Mouse (Mus musculus): ENCODE measurements around the gene Unc5c. TPM values are rescaled to one million over a fixed set of nuclear protein-coding genes. Genes with fewer than 3 reads are reported as not detected.

Gene Unc5c
- polyA plus RNA-seq, 1 experiment from 2014 or later = 39.3 TPM

DNA sequence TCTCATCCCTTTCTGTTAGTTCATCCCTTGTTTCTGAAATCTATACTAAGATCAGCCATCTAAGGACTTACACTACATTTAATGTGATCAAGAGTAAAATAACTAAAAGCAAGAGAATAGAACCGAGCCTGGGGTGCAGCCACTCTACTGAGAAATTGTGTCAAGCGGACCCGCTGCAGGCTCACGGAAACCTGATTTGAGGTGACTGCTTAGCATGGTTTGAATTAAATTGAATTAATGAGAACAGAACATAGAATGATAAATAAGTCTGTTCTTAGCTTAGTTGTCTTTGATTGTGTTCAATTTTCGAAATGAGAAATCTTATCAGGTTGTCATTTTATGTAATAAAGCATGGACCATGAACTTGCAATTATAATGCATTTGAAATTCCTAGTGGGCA is 68.8 kb downstream of the Unc5c start:
- no peak for ATAC-seq (ENCODE audit: low FRiP score, low TSS enrichment)
- no peak overlapping the region for H3K9ac ChIP-seq (ENCODE audit: low read depth, low read length)
- H3K36me3 ChIP-seq (ENCODE audit: control insufficient read depth, insufficient read depth, low read length) = no peaks in the 10 kb centered on the region
- H3K27me3 ChIP-seq (ENCODE audit: control insufficient read depth, insufficient read depth, low read length) = no peaks in the 10 kb centered on the region
- no peak overlapping the region for H3K4me2 ChIP-seq (replicated peaks; ENCODE audit: low read depth, low read length)
- H3K27ac ChIP-seq (ENCODE audit: low read depth, low read length) = no peak overlapping the region
- WGBS = 87% methylated on average over 5 of the region's 5 CpGs
- no peaks in the 10 kb centered on the region for H3K9me3 ChIP-seq (ENCODE audit: control insufficient read depth, low read length)
- no peaks in the 10 kb centered on the region; the same call in 1 of the 2 replicates for H3K4me1 ChIP-seq (ENCODE audit: control insufficient read depth, insufficient read depth, low read length)
- no peak overlapping the region for H3K4me3 ChIP-seq (ENCODE audit: low read length)

DNA sequence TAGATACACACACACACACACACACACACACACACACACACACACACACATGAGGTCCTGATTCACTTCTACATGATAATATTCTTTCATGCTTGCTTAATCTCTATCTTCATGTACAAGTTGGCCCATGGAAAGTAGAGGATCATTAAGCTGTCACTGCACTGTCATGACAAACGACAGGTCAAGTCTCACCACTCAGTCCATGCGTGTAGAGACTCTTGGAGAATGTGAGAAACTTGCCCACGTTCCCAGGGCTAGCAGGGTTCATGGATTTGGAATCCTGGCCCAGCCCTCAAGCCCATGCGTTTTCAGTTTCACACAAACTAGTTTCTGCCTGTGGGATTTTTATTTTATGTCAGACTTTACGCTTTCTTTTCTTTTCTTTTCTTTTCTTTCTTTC is 71.8 kb downstream of the Unc5c start:
- H3K4me1 ChIP-seq (ENCODE audit: control insufficient read depth, insufficient read depth, low read length) = no peaks in the 10 kb centered on the region; the same call in 1 of the 2 replicates
- no peak overlapping the region for H3K4me3 ChIP-seq (ENCODE audit: low read length)
- ATAC-seq (ENCODE audit: low FRiP score, low TSS enrichment) = peak; percentile 95
- WGBS = 27% methylated on average over 5 of the region's 5 CpGs
- H3K4me2 ChIP-seq (replicated peaks; ENCODE audit: low read depth, low read length) = no peak overlapping the region
- no peak overlapping the region for H3K9ac ChIP-seq (ENCODE audit: low read depth, low read length)
- no peaks in the 10 kb centered on the region for H3K36me3 ChIP-seq (ENCODE audit: control insufficient read depth, insufficient read depth, low read length)
- no peak overlapping the region for H3K27ac ChIP-seq (ENCODE audit: low read depth, low read length)
- H3K9me3 ChIP-seq (ENCODE audit: control insufficient read depth, low read length) = no peaks in the 10 kb centered on the region
- no peaks in the 10 kb centered on the region for H3K27me3 ChIP-seq (ENCODE audit: control insufficient read depth, insufficient read depth, low read length)

DNA sequence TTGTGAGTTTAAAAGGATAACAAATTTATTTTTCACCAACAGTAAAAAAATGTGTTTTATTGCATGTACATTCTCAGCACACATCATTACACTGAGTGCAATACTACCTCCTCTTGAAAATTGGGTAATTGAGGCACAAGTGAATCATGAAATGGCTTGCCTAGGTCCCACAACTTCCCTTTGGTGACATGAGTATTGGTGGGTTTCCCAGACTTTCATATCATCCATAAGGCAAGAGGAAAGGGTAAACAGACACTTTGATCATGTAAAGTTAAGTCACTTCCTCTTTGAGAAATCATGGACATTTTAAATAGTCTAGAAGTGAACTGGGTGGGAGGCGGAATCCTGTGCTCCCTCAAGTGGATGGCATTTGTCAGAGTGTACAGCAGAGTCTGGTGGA is 73.1 kb downstream of the Unc5c start:
- Histone ChIP-seq H3K27ac (ENCODE audit: low read depth, low read length) (no peak overlapping the region), H3K4me2 (replicated peaks; ENCODE audit: low read depth, low read length) (no peak overlapping the region), H3K9me3 (ENCODE audit: control insufficient read depth, low read length) (no peaks in the 10 kb centered on the region), H3K9ac (ENCODE audit: low read depth, low read length) (no peak overlapping the region), H3K27me3 (ENCODE audit: control insufficient read depth, insufficient read depth, low read length) (no peaks in the 10 kb centered on the region), H3K4me3 (ENCODE audit: low read length) (no peak overlapping the region), H3K36me3 (ENCODE audit: control insufficient read depth, insufficient read depth, low read length) (no peaks in the 10 kb centered on the region), H3K4me1 (ENCODE audit: control insufficient read depth, insufficient read depth, low read length) (no peaks in the 10 kb centered on the region; the same call in 1 of the 2 replicates)
- ATAC-seq (ENCODE audit: low FRiP score, low TSS enrichment) = no peak
- 85% methylated on average over 1 of the region's 1 CpGs for WGBS

DNA sequence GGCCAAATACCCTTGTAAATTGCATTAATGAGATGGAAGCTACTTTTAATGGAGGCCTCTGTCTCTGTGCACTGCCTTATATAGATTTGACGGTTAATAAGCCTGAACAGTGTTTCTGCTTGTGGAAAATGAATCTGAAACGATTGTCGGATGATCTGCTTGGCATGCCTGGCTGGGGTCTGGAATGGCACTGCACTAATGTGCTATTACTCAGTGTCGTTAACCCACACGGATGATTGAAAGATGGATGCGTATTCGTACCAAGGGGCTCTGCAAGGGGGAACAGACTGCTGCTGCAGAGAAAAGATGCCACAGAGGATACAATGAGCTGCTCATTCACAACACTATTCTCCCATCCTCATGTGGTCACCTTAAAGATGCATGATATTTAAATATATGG is 75.7 kb downstream of the Unc5c start:
- Histone ChIP-seq H3K9ac (ENCODE audit: low read depth, low read length) (no peak overlapping the region), H3K27me3 (ENCODE audit: control insufficient read depth, insufficient read depth, low read length) (no peaks in the 10 kb centered on the region), H3K36me3 (ENCODE audit: control insufficient read depth, insufficient read depth, low read length) (no peaks in the 10 kb centered on the region), H3K4me1 (ENCODE audit: control insufficient read depth, insufficient read depth, low read length) (no peaks in the 10 kb centered on the region; the same call in 1 of the 2 replicates), H3K4me3 (ENCODE audit: low read length) (no peak overlapping the region), H3K4me2 (replicated peaks; ENCODE audit: low read depth, low read length) (no peak overlapping the region), H3K9me3 (ENCODE audit: control insufficient read depth, low read length) (no peaks in the 10 kb centered on the region), H3K27ac (ENCODE audit: low read depth, low read length) (no peak overlapping the region)
- no peak for ATAC-seq (ENCODE audit: low FRiP score, low TSS enrichment)
- WGBS = 88% methylated on average over 7 of the region's 7 CpGs

DNA sequence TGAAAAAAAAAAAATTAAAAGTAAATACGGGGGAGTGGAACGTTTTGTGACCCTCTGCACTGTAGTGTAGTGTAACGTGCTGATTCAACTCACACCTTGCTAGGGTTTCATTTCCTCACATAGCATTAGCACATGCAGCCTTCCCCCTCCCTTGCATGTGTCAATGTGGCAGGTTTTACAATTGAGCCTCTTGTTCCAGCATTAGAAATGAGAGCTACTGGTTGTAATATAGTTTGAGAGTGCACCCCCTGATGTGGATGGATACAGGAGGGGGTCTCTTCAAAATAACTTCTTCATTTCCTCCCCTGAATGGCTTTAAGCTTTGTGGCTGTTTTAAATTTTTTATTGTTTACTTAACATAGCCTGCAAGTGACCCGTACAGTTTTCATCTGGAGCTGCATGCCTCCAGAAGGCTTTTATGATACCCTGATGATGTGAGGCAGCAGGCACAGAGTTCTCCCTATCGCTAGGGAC is 82.4 kb downstream of the Unc5c start:
- Histone ChIP-seq H3K27me3 (ENCODE audit: control insufficient read depth, insufficient read depth, low read length) (no peaks in the 10 kb centered on the region), H3K36me3 (ENCODE audit: control insufficient read depth, insufficient read depth, low read length) (no peaks in the 10 kb centered on the region), H3K4me3 (ENCODE audit: low read length) (no peak overlapping the region), H3K4me1 (ENCODE audit: control insufficient read depth, insufficient read depth, low read length) (peaks cover 29% of the 10 kb centered on the region), H3K27ac (ENCODE audit: low read depth, low read length) (no peak overlapping the region), H3K4me2 (replicated peaks; ENCODE audit: low read depth, low read length) (no peak overlapping the region), H3K9me3 (ENCODE audit: control insufficient read depth, low read length) (no peaks in the 10 kb centered on the region), H3K9ac (ENCODE audit: low read depth, low read length) (no peak overlapping the region)
- 17% methylated on average over 5 of the region's 5 CpGs for whole genome bisulfite sequencing
- ATAC-seq (ENCODE audit: low FRiP score, low TSS enrichment) = peak; percentile 76

DNA sequence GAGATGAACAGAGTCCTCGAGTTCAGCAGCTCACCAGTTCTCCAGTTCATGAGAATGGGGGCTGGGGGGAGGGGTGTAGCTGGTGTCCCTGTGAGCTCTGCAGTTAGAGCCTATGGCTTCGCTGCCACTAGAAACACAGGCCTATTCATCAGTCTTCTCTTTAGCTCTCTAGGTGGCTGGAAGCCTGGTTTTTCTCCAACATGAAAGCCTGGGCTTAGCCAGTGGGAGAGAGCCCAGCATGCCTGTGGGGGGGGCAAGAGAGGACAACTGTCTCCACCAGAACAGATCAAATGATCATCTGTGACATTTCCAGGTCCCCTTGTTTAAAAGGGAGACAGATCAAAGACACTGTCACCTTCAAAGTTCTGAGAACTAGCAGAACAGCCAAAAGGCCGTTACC is 84.6 kb downstream of the Unc5c start:
- Histone ChIP-seq H3K9ac (ENCODE audit: low read depth, low read length) (no peak overlapping the region), H3K4me3 (ENCODE audit: low read length) (no peak overlapping the region), H3K9me3 (ENCODE audit: control insufficient read depth, low read length) (no peaks in the 10 kb centered on the region), H3K4me1 (ENCODE audit: control insufficient read depth, insufficient read depth, low read length) (peaks cover 29% of the 10 kb centered on the region), H3K27me3 (ENCODE audit: control insufficient read depth, insufficient read depth, low read length) (no peaks in the 10 kb centered on the region), H3K4me2 (replicated peaks; ENCODE audit: low read depth, low read length) (no peak overlapping the region), H3K36me3 (ENCODE audit: control insufficient read depth, insufficient read depth, low read length) (no peaks in the 10 kb centered on the region), H3K27ac (ENCODE audit: low read depth, low read length) (0 out of 2 replicates have a peak overlapping the region, but pooled peaks have one; percentile 21)
- WGBS = 18% methylated on average over 3 of the region's 3 CpGs
- ATAC-seq (ENCODE audit: low FRiP score, low TSS enrichment) = peak; percentile 29; the same call in 1 of the 2 replicates

DNA sequence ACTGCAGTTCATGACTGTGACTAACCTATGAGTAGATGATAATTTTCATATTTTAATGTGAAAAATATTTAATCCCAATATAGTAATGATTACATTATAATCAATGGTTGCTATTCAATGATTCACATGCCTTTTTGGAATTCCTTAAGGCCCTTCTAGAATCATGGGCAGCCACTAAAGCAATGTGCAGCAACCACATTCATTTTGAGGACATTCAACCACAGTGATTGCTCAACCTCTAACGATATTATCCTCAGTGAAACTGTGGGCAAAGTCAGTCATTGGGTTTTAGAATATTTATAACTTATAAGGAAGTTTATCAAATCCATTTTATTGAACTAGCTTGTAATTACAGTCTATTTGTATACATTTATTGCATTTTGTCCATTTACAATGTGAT is 87.9 kb downstream of the Unc5c start:
- 84% methylated on average over 1 of the region's 1 CpGs for WGBS
- no peak overlapping the region for H3K27ac ChIP-seq (ENCODE audit: low read depth, low read length)
- no peak for ATAC-seq (ENCODE audit: low FRiP score, low TSS enrichment)
- no peaks in the 10 kb centered on the region for H3K9me3 ChIP-seq (ENCODE audit: control insufficient read depth, low read length)
- peaks cover 16% of the 10 kb centered on the region for H3K4me1 ChIP-seq (ENCODE audit: control insufficient read depth, insufficient read depth, low read length)
- H3K9ac ChIP-seq (ENCODE audit: low read depth, low read length) = no peak overlapping the region
- H3K4me2 ChIP-seq (replicated peaks; ENCODE audit: low read depth, low read length) = no peak overlapping the region
- H3K36me3 ChIP-seq (ENCODE audit: control insufficient read depth, insufficient read depth, low read length) = no peaks in the 10 kb centered on the region
- H3K4me3 ChIP-seq (ENCODE audit: low read length) = no peak overlapping the region
- H3K27me3 ChIP-seq (ENCODE audit: control insufficient read depth, insufficient read depth, low read length) = no peaks in the 10 kb centered on the region

DNA sequence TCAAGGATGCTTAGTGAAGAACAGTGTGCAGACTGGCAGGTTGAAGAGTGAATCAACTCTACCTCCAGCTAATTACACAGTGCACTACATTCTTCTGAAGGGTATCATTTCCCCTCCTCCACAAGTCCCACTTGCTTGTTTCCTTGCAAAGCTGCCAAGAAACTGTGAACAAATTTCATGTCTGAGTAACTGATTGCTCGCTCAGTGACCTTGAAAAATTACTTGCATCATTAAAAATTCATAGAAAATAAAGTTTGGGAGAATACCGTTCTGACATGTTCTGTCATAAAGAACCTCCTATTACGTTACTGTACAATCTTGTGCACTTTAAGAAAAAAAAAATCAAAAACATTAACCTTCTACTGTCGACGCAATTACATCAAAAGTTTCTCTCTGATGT is 92.1 kb downstream of the Unc5c start:
- Histone ChIP-seq H3K9ac (ENCODE audit: low read depth, low read length) (no peak overlapping the region), H3K9me3 (ENCODE audit: control insufficient read depth, low read length) (no peaks in the 10 kb centered on the region), H3K27me3 (ENCODE audit: control insufficient read depth, insufficient read depth, low read length) (no peaks in the 10 kb centered on the region), H3K4me3 (ENCODE audit: low read length) (no peak overlapping the region), H3K27ac (ENCODE audit: low read depth, low read length) (no peak overlapping the region), H3K4me1 (ENCODE audit: control insufficient read depth, insufficient read depth, low read length) (no peaks in the 10 kb centered on the region), H3K4me2 (replicated peaks; ENCODE audit: low read depth, low read length) (no peak overlapping the region), H3K36me3 (ENCODE audit: control insufficient read depth, insufficient read depth, low read length) (no peaks in the 10 kb centered on the region)
- no peak for ATAC-seq (ENCODE audit: low FRiP score, low TSS enrichment)
- WGBS = 71% methylated on average over 5 of the region's 5 CpGs

DNA sequence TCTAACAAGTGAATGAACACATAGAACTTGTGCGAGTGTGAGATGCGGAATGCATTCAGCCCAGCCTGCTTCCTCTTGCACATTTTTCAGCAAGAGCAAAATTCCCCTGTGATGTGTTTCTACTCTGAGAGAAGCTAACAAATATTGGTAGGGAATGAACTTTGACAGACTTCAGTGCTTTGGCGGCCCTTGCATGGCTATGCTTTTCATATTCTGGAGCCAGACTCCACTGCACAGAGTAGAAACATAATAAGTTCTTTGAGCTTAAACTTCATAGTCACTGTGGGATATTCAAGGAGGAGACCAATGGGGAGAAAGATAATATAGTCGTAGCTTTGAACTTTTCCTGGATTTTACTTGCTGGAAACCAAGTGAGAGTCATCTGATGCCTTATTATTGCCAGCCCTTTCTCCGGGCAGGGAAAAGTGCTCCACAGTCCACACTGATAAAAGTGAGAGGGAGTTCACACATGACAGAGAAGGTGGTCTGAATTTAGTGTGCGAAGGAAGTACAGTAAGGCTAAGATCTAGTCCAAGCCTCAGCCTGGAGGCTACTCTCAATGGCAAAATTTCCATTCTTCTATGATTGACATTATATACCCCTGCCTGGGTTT is 110.2 kb downstream of the Unc5c start:
- ATAC-seq (ENCODE audit: low FRiP score, low TSS enrichment) = no peak
- 81% methylated on average over 6 of the region's 6 CpGs for WGBS

More for the DNA sequence above, 110.2 kb downstream of the Unc5c start:
- Histone ChIP-seq H3K4me1 (ENCODE audit: control insufficient read depth, insufficient read depth, low read length) (0 out of 2 replicates have a peak, but pooled peaks cover 5% of the 10 kb centered on the region), H3K4me2 (replicated peaks; ENCODE audit: low read depth, low read length) (no peak overlapping the region), H3K27me3 (ENCODE audit: control insufficient read depth, insufficient read depth, low read length) (no peaks in the 10 kb centered on the region), H3K4me3 (ENCODE audit: low read length) (no peak overlapping the region), H3K36me3 (ENCODE audit: control insufficient read depth, insufficient read depth, low read length) (no peaks in the 10 kb centered on the region), H3K9ac (ENCODE audit: low read depth, low read length) (no peak overlapping the region), H3K9me3 (ENCODE audit: control insufficient read depth, low read length) (no peaks in the 10 kb centered on the region), H3K27ac (ENCODE audit: low read depth, low read length) (no peak overlapping the region)

Measured in kidney, embryonic 14.5 days (tissue).